Mouse (Mus musculus) 3134 (cell line): Measurements from ENCODE around the gene Grap2.
A peak's percentile ranks its signal among the peaks of the same experiment; 100 is the strongest.
"Not testable (repeated sequence)": the region's sequence is repeated elsewhere in the genome, so short reads cannot be mapped to it uniquely, and the experiment has no call there.

Experiments
- DNase-seq: peaks from one replicate; pipeline ENCODE4 v3.0.0-alpha.2; 2011; ENCODE audit warnings: low spot score; ENCODE audit not compliant: insufficient read length; ENCODE audit errors: extremely low read depth

The Grap2 gene

GRCm38 (mm10) chr15:80566696-80567095 lies 5.7 kb upstream of the Grap2 start:
- DNase-seq = no peak

GRCm38 (mm10) chr15:80567139-80567538 lies 5.3 kb upstream of the Grap2 start:
- DNase-seq = no peak

- no peak for DNase-seq
Observed at GRCm38 (mm10) chr15:80567731-80568130, 4.7 kb upstream of the Grap2 start.

GRCm38 (mm10) chr15:80569205-80569604 lies 3.2 kb upstream of the Grap2 start:
- no peak for DNase-seq

GRCm38 (mm10) chr15:80570226-80570625 lies 2.2 kb upstream of the Grap2 start:
- DNase-seq = no peak

GRCm38 (mm10) chr15:80571611-80572010 lies 783 bp upstream of the Grap2 start:
- DNase-seq = no peak

- DNase-seq = no peak
Observed at GRCm38 (mm10) chr15:80572811-80573520, 572 bp downstream of the Grap2 start.

- DNase-seq = no peak
Observed at GRCm38 (mm10) chr15:80574211-80575040, 2.0 kb downstream of the Grap2 start.

GRCm38 (mm10) chr15:80575817-80576370 lies 3.5 kb downstream of the Grap2 start:
- DNase-seq = no peak

GRCm38 (mm10) chr15:80576415-80576994 lies 4.1 kb downstream of the Grap2 start:
- no peak for DNase-seq

GRCm38 (mm10) chr15:80577166-80577960 lies 5.0 kb downstream of the Grap2 start:
- no peak for DNase-seq

- DNase-seq = no peak
Observed at GRCm38 (mm10) chr15:80579121-80579520, 6.7 kb downstream of the Grap2 start.

- not testable (repeated sequence) for DNase-seq
Observed at GRCm38 (mm10) chr15:80580585-80580984, 8.2 kb downstream of the Grap2 start.

- DNase-seq = peak; percentile 39
Observed at GRCm38 (mm10) chr15:80582581-80583495, 10.4 kb downstream of the Grap2 start.

GRCm38 (mm10) chr15:80586296-80586695 lies 13.9 kb downstream of the Grap2 start:
- no peak for DNase-seq

GRCm38 (mm10) chr15:80590641-80591040 lies 18.2 kb downstream of the Grap2 start:
- DNase-seq = no peak

GRCm38 (mm10) chr15:80592737-80593136 lies 20.3 kb downstream of the Grap2 start:
- DNase-seq = no peak

- no peak for DNase-seq
Observed at GRCm38 (mm10) chr15:80593877-80594276, 21.5 kb downstream of the Grap2 start.

GRCm38 (mm10) chr15:80598750-80599149 lies 26.4 kb downstream of the Grap2 start:
- DNase-seq = no peak
